Mouse (Mus musculus) cerebellum, adult 2 months (tissue): ENCODE measurements around the gene Tmie.

ENCODE experiments used
- CTCF ChIP-seq: fragments of 200-500 bp; IDR thresholded peaks from 2 replicates; pipeline ENCODE4 v1.5.1; 2011; ENCODE audit warnings: low read depth, mild to moderate bottlenecking, control low read depth, low read length, moderate library complexity, borderline replicate concordance; ENCODE audit not compliant: insufficient read depth
- POLR2A ChIP-seq: fragments of 200-500 bp; IDR thresholded peaks from 2 replicates; pipeline ENCODE4 v1.6.1; 2011; ENCODE audit warnings: low read length, control low read depth, borderline replicate concordance; ENCODE audit not compliant: insufficient read depth

- TF ChIP-seq CTCF (no peak), POLR2A (no peak)
Measured at GRCm38 (mm10) chr9:110833021-110833420, 46.9 kb downstream of the Tmie start.
